Mouse (Mus musculus): ENCODE results near the gene Slc22a14.

GRCm38 (mm10) chr9:119404090-119404489 is 38.7 kb upstream of the Slc22a14 start:
- TF ChIP-seq CTCF (IDR thresholded peaks at IDR 0.05) = no peak
- TF ChIP-seq EP300 (IDR thresholded peaks at IDR 0.05) = no peak
